Mouse (Mus musculus) midbrain, postnatal 0 days (tissue): ENCODE data around the gene Fam172a. TPM values are rescaled to one million over a fixed set of nuclear protein-coding genes. Genes with fewer than 3 reads are reported as not detected.
A peak's percentile ranks its signal among the peaks of the same experiment; 100 is the strongest.

Experiments used
- ATAC-seq: fragments of 200-750 bp; cut with Nextera tagmentation; 2 replicates; pipeline ENCODE4 v1.8.0; 2017; ENCODE audit warnings: moderate number of reproducible peaks, mild to moderate bottlenecking, moderate TSS enrichment, moderate library complexity; ENCODE audit not compliant: low FRiP score
- DNase-seq: peaks from one replicate; pipeline ENCODE4 v3.0.0-alpha.2; 2015; ENCODE audit warnings: low spot score
- H3K27ac ChIP-seq: fragments of 300-500 bp; sonication (generic); 2 replicates; pipeline ENCODE4 v1.5.1; 2014; ENCODE audit warnings: low read depth, mild to moderate bottlenecking, low read length, mixed read lengths
- H3K27me3 ChIP-seq: fragments of 300-500 bp; sonication (generic); 2 replicates; pipeline ENCODE4 v1.6.1; 2014; ENCODE audit warnings: low read length, control low read depth, mixed read lengths; ENCODE audit not compliant: insufficient read depth
- H3K36me3 ChIP-seq: fragments of 300-500 bp; sonication (generic); 2 replicates; pipeline ENCODE4 v1.6.1; 2014; ENCODE audit warnings: low read length, control low read depth, mixed read lengths; ENCODE audit not compliant: insufficient read depth
- H3K4me1 ChIP-seq: fragments of 300-500 bp; sonication (generic); 2 replicates; pipeline ENCODE4 v1.6.1; 2014; ENCODE audit warnings: mild to moderate bottlenecking, control low read depth, antibody characterized with exemption, low read length, mixed read lengths; ENCODE audit not compliant: insufficient read depth
- H3K4me2 ChIP-seq: fragments of 300-500 bp; sonication (generic); 2 replicates; pipeline ENCODE4 v1.6.1; 2014; ENCODE audit warnings: low read depth, mild to moderate bottlenecking, low read length, mixed read lengths; ENCODE audit not compliant: poor library complexity, severe bottlenecking
- H3K4me3 ChIP-seq: fragments of 300-500 bp; sonication (generic); 2 replicates; pipeline ENCODE4 v1.5.1; 2014; ENCODE audit warnings: low read depth, mild to moderate bottlenecking, low read length, moderate library complexity
- H3K9ac ChIP-seq: fragments of 300-500 bp; sonication (generic); replicated peaks from 2 replicates; pipeline ENCODE4 v1.6.1; 2014; ENCODE audit warnings: mild to moderate bottlenecking, low read length, moderate library complexity, mixed read lengths; ENCODE audit not compliant: poor library complexity, severe bottlenecking
- H3K9me3 ChIP-seq: fragments of 300-500 bp; sonication (generic); 2 replicates; pipeline ENCODE4 v1.6.1; 2016; ENCODE audit warnings: low read length, control low read depth
- CTCF ChIP-seq: IDR thresholded peaks from 2 replicates; pipeline ENCODE4 v1.5.1; 2016; ENCODE audit warnings: antibody characterized with exemption, mild to moderate bottlenecking
- WGBS: fragments of 180-500 bp; shearing (Covaris S2); extraction: QIAGEN DNeasy Blood & Tissue Kit; methylation state at CpG from one replicate; pipeline ENCODE4 v1.1.7; 2014; 5-methylcytosine and 5-hydroxymethylcytosine counted together
- polyA plus RNA-seq: library from polyadenylated mRNA; unstranded; fragments of >200 nt; fragmentation: Nextera tagmentation; extraction: Ambion mirVana; gene quantifications from 2 replicates; pipeline ENCODE4 v1.2.1, GENCODE M21; 2015
- total RNA-seq: library from RNA; depleted of rRNA; stranded (reverse); fragments of >200 nt; gene quantifications from 2 replicates; pipeline ENCODE4 v1.2.3, GENCODE M21; 2014

Gene Fam172a
- total and polyA plus RNA-seq, 2 experiments from 2014 or later: 25.3 to 43.4 TPM

GRCm38 (mm10) chr13:78118715-78119114 is 416.9 kb downstream of the Fam172a start:
- H3K27ac ChIP-seq: no peak overlapping the region
- no peaks in the 10 kb centered on the region for H3K36me3 ChIP-seq
- no peak overlapping the region for H3K4me3 ChIP-seq
- 63% methylated on average over 1 of the region's 1 CpGs for WGBS
- H3K4me2 ChIP-seq: no peak overlapping the region
- H3K4me1 ChIP-seq: no peaks in the 10 kb centered on the region
- ATAC-seq: no peak
- H3K27me3 ChIP-seq: no peaks in the 10 kb centered on the region
- DNase-seq: no peak
- TF ChIP-seq CTCF: no peak
- no peaks in the 10 kb centered on the region for H3K9me3 ChIP-seq
- no peak overlapping the region for H3K9ac ChIP-seq

- DNase-seq (no peak), ATAC-seq (no peak)
- no peak overlapping the region for H3K4me2 ChIP-seq
- no peaks in the 10 kb centered on the region for H3K4me1 ChIP-seq
- no peak overlapping the region for H3K9ac ChIP-seq
- H3K27me3 ChIP-seq: no peaks in the 10 kb centered on the region
- 96% methylated on average over 7 of the region's 7 CpGs for WGBS
- H3K36me3 ChIP-seq: no peaks in the 10 kb centered on the region
- no peaks in the 10 kb centered on the region for H3K9me3 ChIP-seq
- no peak overlapping the region for H3K4me3 ChIP-seq
- no peak for TF ChIP-seq CTCF
- H3K27ac ChIP-seq: no peak overlapping the region
Observed at GRCm38 (mm10) chr13:78121991-78122390, 420.2 kb downstream of the Fam172a start.

GRCm38 (mm10) chr13:78123911-78124426 is 422.1 kb downstream of the Fam172a start:
- Histone ChIP-seq H3K4me2 (no peak overlapping the region), H3K9ac (no peak overlapping the region), H3K9me3 (no peaks in the 10 kb centered on the region), H3K36me3 (no peaks in the 10 kb centered on the region), H3K27me3 (no peaks in the 10 kb centered on the region), H3K4me1 (no peaks in the 10 kb centered on the region), H3K27ac (no peak overlapping the region), H3K4me3 (no peak overlapping the region)
- DNase-seq (no peak), ATAC-seq (no peak)
- WGBS: 89% methylated on average over 4 of the region's 4 CpGs
- TF ChIP-seq CTCF: no peak

GRCm38 (mm10) chr13:78157465-78157864 is 455.6 kb downstream of the Fam172a start:
- Histone ChIP-seq H3K9me3 (no peaks in the 10 kb centered on the region), H3K27ac (no peak overlapping the region), H3K36me3 (no peaks in the 10 kb centered on the region), H3K27me3 (no peaks in the 10 kb centered on the region), H3K4me2 (no peak overlapping the region), H3K4me3 (no peak overlapping the region), H3K9ac (no peak overlapping the region), H3K4me1 (peaks cover 3% of the 10 kb centered on the region; the same call in 1 of the 2 replicates)
- no peak for ATAC-seq
- DNase-seq: no peak
- 90% methylated on average over 5 of the region's 5 CpGs for WGBS
- no peak for TF ChIP-seq CTCF

- H3K27me3 ChIP-seq: 0 out of 2 replicates have a peak, but pooled peaks cover 14% of the 10 kb centered on the region
- WGBS: 30% methylated on average over 2 of the region's 2 CpGs
- H3K36me3 ChIP-seq: no peaks in the 10 kb centered on the region
- peak overlapping the region; percentile 7; the same call in 1 of the 2 replicates for H3K27ac ChIP-seq
- TF ChIP-seq CTCF: no peak
- H3K9ac ChIP-seq: no peak overlapping the region
- H3K9me3 ChIP-seq: no peaks in the 10 kb centered on the region
- ATAC-seq (peak; percentile 84), DNase-seq (peak; percentile 84)
- peaks cover 3% of the 10 kb centered on the region; the same call in 1 of the 2 replicates for H3K4me1 ChIP-seq
- no peak overlapping the region for H3K4me3 ChIP-seq
- no peak overlapping the region for H3K4me2 ChIP-seq
Observed at GRCm38 (mm10) chr13:78162149-78162548, 460.3 kb downstream of the Fam172a start.

- H3K4me3 ChIP-seq: peak overlapping the region; percentile 63
- H3K4me2 ChIP-seq: peak overlapping the region; percentile 95
- ATAC-seq (peak; percentile 87), DNase-seq (peak; percentile 86)
- WGBS: under 1% methylated on average over 80 of the region's 86 CpGs
- H3K27ac ChIP-seq: peak overlapping the region; percentile 85
- no peaks in the 10 kb centered on the region for H3K36me3 ChIP-seq
- peaks cover 18% of the 10 kb centered on the region; the same call in 1 of the 2 replicates for H3K27me3 ChIP-seq
- peak; percentile 49 for TF ChIP-seq CTCF
- peaks cover 3% of the 10 kb centered on the region; the same call in 1 of the 2 replicates for H3K4me1 ChIP-seq
- H3K9ac ChIP-seq: peak overlapping the region; percentile 66
- no peaks in the 10 kb centered on the region for H3K9me3 ChIP-seq
Observed at GRCm38 (mm10) chr13:78163087-78163958, 461.5 kb downstream of the Fam172a start.
